Mouse (Mus musculus) layer of hippocampus, adult 8-10 months (tissue): ENCODE measurements around the gene Olfr1420. TPM values are rescaled to one million over a fixed set of nuclear protein-coding genes. Genes with fewer than 3 reads are reported as not detected.
"Not testable (repeated sequence)": the region's sequence is repeated elsewhere in the genome, so short reads cannot be mapped to it uniquely, and the experiment has no call there.

Experiments
- DNase-seq, 2 experiments: peaks; one replicate each; pipeline ENCODE4 v3.0.0; 2022; ENCODE audit warnings: low spot score in 2 of 2
- total RNA-seq, 4 experiments: library from RNA; stranded (reverse); gene quantifications; 2 replicates each; pipeline ENCODE4 v1.2.4; 2022

Gene Olfr1420
- total RNA-seq, result not detected

- DNase-seq, result no peak
Observed at GRCm38 (mm10) chr19:11886265-11886664, at the start of gene Olfr1420. Olfr1420 (plus strand) TSS chr19:11886565.

- DNase-seq, result no peak
Observed at GRCm38 (mm10) chr19:11839119-11839518, 47.2 kb upstream of the Olfr1420 start, which contains the start of gene Olfr1417. Olfr1417 (minus strand) TSS chr19:11839219.

GRCm38 (mm10) chr19:11846333-11846732 is 40.0 kb upstream of the Olfr1420 start:
- no peak for DNase-seq

- no peak for DNase-seq
Observed at GRCm38 (mm10) chr19:11852652-11853051, 33.7 kb upstream of the Olfr1420 start.

GRCm38 (mm10) chr19:11854821-11855220 is 31.5 kb upstream of the Olfr1420 start:
- DNase-seq, result no peak

- DNase-seq, result no peak
Observed at GRCm38 (mm10) chr19:11856506-11856905, 29.9 kb upstream of the Olfr1420 start.

- DNase-seq, result no peak
Observed at GRCm38 (mm10) chr19:11860966-11861365, 25.4 kb upstream of the Olfr1420 start, which contains the start of gene Olfr1418. Olfr1418 (minus strand) TSS chr19:11861066.

- DNase-seq, result no peak
Observed at GRCm38 (mm10) chr19:11867837-11868236, 18.5 kb upstream of the Olfr1420 start.

- DNase-seq, result no peak
Observed at GRCm38 (mm10) chr19:11875006-11875405, 11.4 kb upstream of the Olfr1420 start, which contains the start of gene Olfr1419. Olfr1419 (minus strand) TSS chr19:11875106.

- not testable (repeated sequence) for DNase-seq
Observed at GRCm38 (mm10) chr19:11878404-11878803, 8.0 kb upstream of the Olfr1420 start.

- DNase-seq, result no peak
Observed at GRCm38 (mm10) chr19:11911021-11911420, 24.7 kb downstream of the Olfr1420 start.

GRCm38 (mm10) chr19:11911603-11912002 is 25.2 kb downstream of the Olfr1420 start:
- peak in 1 of 2 experiments; percentile 14 for DNase-seq

- peak; percentile 98 to 99 for DNase-seq
Observed at GRCm38 (mm10) chr19:11912037-11912532, 25.7 kb downstream of the Olfr1420 start, which contains the start of gene Patl1. Patl1 (plus strand) TSS chr19:11912399.

GRCm38 (mm10) chr19:11912533-11913121 is 26.3 kb downstream of the Olfr1420 start:
- DNase-seq, result peak in 1 of 2 experiments; percentile 18

- DNase-seq, result no peak
Observed at GRCm38 (mm10) chr19:11915804-11916203, 29.4 kb downstream of the Olfr1420 start.

- DNase-seq, result no peak
Observed at GRCm38 (mm10) chr19:11922068-11922467, 35.7 kb downstream of the Olfr1420 start.

GRCm38 (mm10) chr19:11922515-11922914 is 36.1 kb downstream of the Olfr1420 start:
- not testable (repeated sequence) for DNase-seq

GRCm38 (mm10) chr19:11926380-11926779 is 40.0 kb downstream of the Olfr1420 start:
- DNase-seq, result no peak

GRCm38 (mm10) chr19:11928025-11928748 is 41.8 kb downstream of the Olfr1420 start:
- DNase-seq, result no peak

GRCm38 (mm10) chr19:11946460-11946859 is 60.1 kb downstream of the Olfr1420 start:
- not testable (repeated sequence) for DNase-seq
